In the genomic region with DNA sequence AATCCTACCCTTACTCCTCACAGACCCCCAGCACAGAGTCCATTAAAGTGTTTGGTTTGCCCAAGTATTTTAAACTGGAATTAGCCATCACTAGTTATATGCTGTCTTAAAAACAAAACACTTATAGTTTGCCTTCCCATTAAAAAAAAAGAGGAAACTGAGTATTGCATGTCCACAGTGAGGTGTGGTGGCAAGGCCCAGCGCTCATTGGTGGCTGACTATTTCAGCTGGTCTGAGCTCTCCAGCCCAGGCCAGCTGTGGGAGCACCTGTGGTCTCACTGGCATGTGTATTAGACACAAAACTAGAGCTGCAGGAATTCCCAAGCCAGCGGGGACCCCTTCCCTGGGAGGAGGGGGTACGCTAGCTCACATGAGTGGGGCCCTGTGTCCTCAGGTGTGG, we compare ENCODE assay signal across 14 mouse cellular contexts. TPM values are rescaled to one million over a fixed set of nuclear protein-coding genes. Genes with fewer than 3 reads are reported as not detected.
DNase-seq lines count a peak whose midpoint lies in the region; ATAC-seq and TF ChIP-seq lines count a peak whose summit lies in the region.
"Had no signal": no experiment of that assay in that cellular context is flagged by ENCODE, and none has a peak within 500 bp of the region (broad histone marks: within the 10 kb centered on the region; RNA-seq: fewer than 3 reads in every experiment).

No protein-coding gene starts in this region.

- no peak overlapping the region for H3K9ac ChIP-seq in kidney, postnatal 0 days (ENCODE audit: low read depth, low read length)
- H3K9ac ChIP-seq in forebrain, embryonic 12.5 days: no peak overlapping the region
- H3K9ac ChIP-seq in limb, embryonic 13.5 days: no peak overlapping the region

- H3K4me3 ChIP-seq in kidney, postnatal 0 days (replicated peaks; ENCODE audit: low read depth, low read length): no peak overlapping the region
- peak overlapping the region; percentile 59 for H3K4me3 ChIP-seq in embryonic facial prominence, embryonic 10.5 days
- no peak overlapping the region for H3K4me3 ChIP-seq in forebrain, embryonic 12.5 days (replicated peaks)
- no peak overlapping the region for H3K4me3 ChIP-seq in limb, embryonic 13.5 days

- 73% methylated on average over 3 of the region's 3 CpGs for WGBS in kidney, postnatal 0 days
- WGBS in embryonic facial prominence, embryonic 10.5 days: 62% methylated on average over 3 of the region's 3 CpGs
- 62% methylated on average over 3 of the region's 3 CpGs for WGBS in forebrain, embryonic 12.5 days
- 58% methylated on average over 3 of the region's 3 CpGs for WGBS in limb, embryonic 13.5 days

- peak overlapping the region; percentile 72; the same call in 1 of the 2 replicates for H3K4me2 ChIP-seq in kidney, postnatal 0 days (ENCODE audit: low read length)
- H3K4me2 ChIP-seq in forebrain, embryonic 12.5 days: peak overlapping the region; percentile 59; the same call in 1 of the 2 replicates
- H3K4me2 ChIP-seq in limb, embryonic 13.5 days (replicated peaks): peak overlapping the region; percentile 72

- ATAC-seq in kidney, postnatal 0 days (replicated peaks; ENCODE audit: low FRiP score, low read depth): no peak
- no peak for ATAC-seq in forebrain, embryonic 12.5 days (ENCODE audit: low FRiP score)
- ATAC-seq in limb, embryonic 13.5 days (ENCODE audit: low FRiP score, low read depth): no peak

- DNase-seq in kidney, postnatal 0 days (ENCODE audit: low spot score): no peak
- DNase-seq in kidney, postnatal 14 days: no peak
- no peak for DNase-seq in embryonic facial prominence, embryonic 10.5 days (ENCODE audit: low spot score)
- DNase-seq in gastrocnemius, postnatal 25 days: no peak
- DNase-seq in left cerebral cortex, postnatal 14 days (ENCODE audit: low spot score in 2 of 2): no peak

- no peaks in the 10 kb centered on the region for H3K27me3 ChIP-seq in kidney, postnatal 0 days (ENCODE audit: insufficient read depth, low read length)
- H3K27me3 ChIP-seq in embryonic facial prominence, embryonic 10.5 days (replicated peaks; ENCODE audit: low read depth, poor library complexity, severe bottlenecking): peaks cover 53% of the 10 kb centered on the region
- peaks cover 55% of the 10 kb centered on the region for H3K27me3 ChIP-seq in forebrain, embryonic 12.5 days
- H3K27me3 ChIP-seq in limb, embryonic 13.5 days: peaks cover 52% of the 10 kb centered on the region
- H3K27me3 ChIP-seq: Patski had no signal

- H3K36me3 ChIP-seq in kidney, postnatal 0 days (ENCODE audit: insufficient read depth, low read length): no peaks in the 10 kb centered on the region
- no peaks in the 10 kb centered on the region for H3K36me3 ChIP-seq in embryonic facial prominence, embryonic 10.5 days (replicated peaks)
- no peaks in the 10 kb centered on the region for H3K36me3 ChIP-seq in forebrain, embryonic 12.5 days (replicated peaks)
- no peaks in the 10 kb centered on the region for H3K36me3 ChIP-seq in limb, embryonic 13.5 days
- H3K36me3 ChIP-seq: heart, embryonic 13.5 days had no signal

- no peak overlapping the region; the same call in 1 of the 2 replicates for H3K27ac ChIP-seq in kidney, postnatal 0 days
- no peak overlapping the region for H3K27ac ChIP-seq in embryonic facial prominence, embryonic 10.5 days (replicated peaks)
- no peak overlapping the region for H3K27ac ChIP-seq in forebrain, embryonic 12.5 days
- no peak overlapping the region for H3K27ac ChIP-seq in limb, embryonic 13.5 days
- H3K27ac ChIP-seq: heart, embryonic 13.5 days had no signal

- no peak for TF ChIP-seq CTCF in kidney, postnatal 0 days (IDR thresholded peaks at IDR 0.05; ENCODE audit: low read depth)

- peaks cover 26% of the 10 kb centered on the region; the same call in 1 of the 2 replicates for H3K4me1 ChIP-seq in kidney, postnatal 0 days (replicated peaks; ENCODE audit: insufficient read depth, low read length)
- peaks cover 38% of the 10 kb centered on the region for H3K4me1 ChIP-seq in embryonic facial prominence, embryonic 10.5 days
- H3K4me1 ChIP-seq in forebrain, embryonic 12.5 days: peaks cover 11% of the 10 kb centered on the region
- H3K4me1 ChIP-seq in limb, embryonic 13.5 days: peaks cover 30% of the 10 kb centered on the region

- intact Hi-C loops in left cerebral cortex, postnatal 14 days (cut with DNase I): no loop called here

- no peaks in the 10 kb centered on the region for H3K9me3 ChIP-seq in kidney, postnatal 0 days (replicated peaks; ENCODE audit: low read length)
- no peaks in the 10 kb centered on the region for H3K9me3 ChIP-seq in embryonic facial prominence, embryonic 10.5 days
- no peaks in the 10 kb centered on the region for H3K9me3 ChIP-seq in forebrain, embryonic 12.5 days
- H3K9me3 ChIP-seq in limb, embryonic 13.5 days: no peaks in the 10 kb centered on the region
- H3K9me3 ChIP-seq: heart, embryonic 13.5 days had no signal

RNA-seq across cellular contexts. Expression of a gene that starts 2.7 kb away (rescaled TPM):
- 28.0 and 28.8 TPM in 2 replicates for polyA plus RNA-seq in kidney, postnatal 0 days (2015; fragmentation: Nextera tagmentation; extraction: Ambion mirVana)
- polyA plus RNA-seq in embryonic facial prominence, embryonic 10.5 days (2016; fragmentation: Nextera tagmentation; extraction: Ambion mirVana): 2.4 and 2.5 TPM in 2 replicates
- 1.6 and 2.2 TPM in 2 replicates for polyA plus RNA-seq in forebrain, embryonic 12.5 days (2016; fragmentation: Nextera tagmentation; extraction: Ambion mirVana)
- 9.9 and 10.5 TPM in 2 replicates for polyA plus RNA-seq in limb, embryonic 13.5 days (2015; fragmentation: Nextera tagmentation; extraction: Ambion mirVana)
- total RNA-seq in gastrocnemius, postnatal 25 days (2021): 1 to 10 TPM; 6.0 to 8.0 TPM
- total RNA-seq in left cerebral cortex, postnatal 14 days (2021): 1 to 10 TPM; 3.9 to 5.4 TPM
- total RNA-seq: megakaryocyte-erythroid progenitor cell, adult 5-6 weeks had no signal
- polyA plus RNA-seq: erythroblast, embryonic 14.5 days had no signal

RNA-seq across cellular contexts. Expression of a gene that starts 10.2 kb away (rescaled TPM):
- 10.9 and 11.1 TPM in 2 replicates for polyA plus RNA-seq in kidney, postnatal 0 days (2015; fragmentation: Nextera tagmentation; extraction: Ambion mirVana)
- polyA plus RNA-seq in embryonic facial prominence, embryonic 10.5 days (2016; fragmentation: Nextera tagmentation; extraction: Ambion mirVana): 3.7 and 4.0 TPM in 2 replicates
- polyA plus RNA-seq in forebrain, embryonic 12.5 days (2016; fragmentation: Nextera tagmentation; extraction: Ambion mirVana): 0.46 and 0.55 TPM in 2 replicates
- polyA plus RNA-seq in limb, embryonic 13.5 days (2015; fragmentation: Nextera tagmentation; extraction: Ambion mirVana): 6.5 and 6.6 TPM in 2 replicates
- total RNA-seq in gastrocnemius, postnatal 25 days (2021): under 1 TPM in 1 of 2 experiments, not detected in 1; 0.16 TPM
- total RNA-seq in left cerebral cortex, postnatal 14 days (2021): under 1 TPM; 0.53 to 0.55 TPM
- total RNA-seq: megakaryocyte-erythroid progenitor cell, adult 5-6 weeks had no signal
- polyA plus RNA-seq: erythroblast, embryonic 14.5 days had no signal

RNA-seq across cellular contexts. Expression of a gene that starts 14.6 kb away (rescaled TPM):
- polyA plus RNA-seq in kidney, postnatal 0 days (2015; fragmentation: Nextera tagmentation; extraction: Ambion mirVana): 25.7 and 28.7 TPM in 2 replicates
- polyA plus RNA-seq in embryonic facial prominence, embryonic 10.5 days (2016; fragmentation: Nextera tagmentation; extraction: Ambion mirVana): 23.5 and 27.2 TPM in 2 replicates
- 39.6 and 43.1 TPM in 2 replicates for polyA plus RNA-seq in forebrain, embryonic 12.5 days (2016; fragmentation: Nextera tagmentation; extraction: Ambion mirVana)
- 14.9 and 17.1 TPM in 2 replicates for polyA plus RNA-seq in limb, embryonic 13.5 days (2015; fragmentation: Nextera tagmentation; extraction: Ambion mirVana)
- 10 to 100 TPM; 39.3 to 50.6 TPM for total RNA-seq in gastrocnemius, postnatal 25 days (2021)
- total RNA-seq in left cerebral cortex, postnatal 14 days (2021): 100 to 1,000 TPM; 107 to 111 TPM

RNA-seq across cellular contexts. Expression of a gene that starts 26.1 kb away (rescaled TPM):
- polyA plus RNA-seq in kidney, postnatal 0 days (2015; fragmentation: Nextera tagmentation; extraction: Ambion mirVana): 111 and 114 TPM in 2 replicates
- polyA plus RNA-seq in embryonic facial prominence, embryonic 10.5 days (2016; fragmentation: Nextera tagmentation; extraction: Ambion mirVana): 87.2 and 88.8 TPM in 2 replicates
- polyA plus RNA-seq in forebrain, embryonic 12.5 days (2016; fragmentation: Nextera tagmentation; extraction: Ambion mirVana): 68.5 and 71.3 TPM in 2 replicates
- polyA plus RNA-seq in limb, embryonic 13.5 days (2015; fragmentation: Nextera tagmentation; extraction: Ambion mirVana): 88.2 and 89.7 TPM in 2 replicates
- total RNA-seq in gastrocnemius, postnatal 25 days (2021): 10 to 100 TPM; 27.6 to 29.8 TPM
- 10 to 100 TPM; 47.9 to 48.3 TPM for total RNA-seq in left cerebral cortex, postnatal 14 days (2021)

RNA-seq across cellular contexts. Expression of a gene that starts 33.0 kb away (rescaled TPM):
- polyA plus RNA-seq in kidney, postnatal 0 days (2015; fragmentation: Nextera tagmentation; extraction: Ambion mirVana): 0.17 and 0.23 TPM in 2 replicates
- not detected in 2 replicates for polyA plus RNA-seq in embryonic facial prominence, embryonic 10.5 days (2016; fragmentation: Nextera tagmentation; extraction: Ambion mirVana)
- polyA plus RNA-seq in forebrain, embryonic 12.5 days (2016; fragmentation: Nextera tagmentation; extraction: Ambion mirVana): not detected in 2 replicates
- not detected in 2 replicates for polyA plus RNA-seq in limb, embryonic 13.5 days (2015; fragmentation: Nextera tagmentation; extraction: Ambion mirVana)
- 10 to 100 TPM in 1 of 2 experiments, 1 to 10 TPM in 1; 1.1 to 67.8 TPM for total RNA-seq in gastrocnemius, postnatal 25 days (2021)
- total RNA-seq in left cerebral cortex, postnatal 14 days (2021): not detected
- total RNA-seq: layer of hippocampus, adult 18-20 months; left cerebral cortex, postnatal 10 days; megakaryocyte-erythroid progenitor cell, adult 5-6 weeks had no signal
- polyA plus RNA-seq: erythroblast, embryonic 14.5 days; heart, embryonic 13.5 days; inflammation-experienced regulatory T-cells, adult 6 months; Patski had no signal
